Mouse (Mus musculus) limb, embryonic 10.5 days (tissue): ENCODE measurements around the gene Agap2. TPM values are rescaled to one million over a fixed set of nuclear protein-coding genes. Genes with fewer than 3 reads are reported as not detected.
A peak's percentile ranks its signal among the peaks of the same experiment; 100 is the strongest.

Experiments used
- DNase-seq: peaks from one replicate; pipeline ENCODE4 v3.0.0-alpha.2; 2017; ENCODE audit warnings: low spot score
- H3K27ac ChIP-seq: fragments of 300-500 bp; sonication (generic); 2 replicates; pipeline ENCODE4 v1.5.1; 2016; ENCODE audit warnings: mild to moderate bottlenecking
- H3K27me3 ChIP-seq: fragments of 300-500 bp; sonication (generic); 2 replicates; pipeline ENCODE4 v1.6.1; 2016; ENCODE audit warnings: low read depth, mild to moderate bottlenecking; ENCODE audit not compliant: poor library complexity, severe bottlenecking
- H3K36me3 ChIP-seq: fragments of 300-500 bp; sonication (generic); 2 replicates; pipeline ENCODE4 v1.6.1; 2016; ENCODE audit warnings: mild to moderate bottlenecking, moderate library complexity
- H3K4me1 ChIP-seq: fragments of 300-500 bp; sonication (generic); 2 replicates; pipeline ENCODE4 v1.6.1; 2016
- H3K4me3 ChIP-seq: fragments of 300-500 bp; sonication (generic); 2 replicates; pipeline ENCODE4 v1.5.1; 2016; ENCODE audit warnings: mild to moderate bottlenecking, moderate library complexity
- H3K9me3 ChIP-seq: fragments of 300-500 bp; sonication (generic); replicated peaks from 2 replicates; pipeline ENCODE4 v1.6.1; 2016; ENCODE audit warnings: mild to moderate bottlenecking
- WGBS: fragments of 180-500 bp; shearing (Covaris S2); methylation state at CpG from one replicate; pipeline ENCODE4 v1.1.7; 2016; 5-methylcytosine and 5-hydroxymethylcytosine counted together
- polyA plus RNA-seq: library from polyadenylated mRNA; unstranded; fragments of >200 nt; fragmentation: Nextera tagmentation; extraction: Ambion mirVana; gene quantifications from 2 replicates; pipeline ENCODE4 v1.2.1, GENCODE M21; 2016

Agap2 gene
- 0.03 TPM in 1 of 2 replicates, not detected in the other for polyA plus RNA-seq

DNA sequence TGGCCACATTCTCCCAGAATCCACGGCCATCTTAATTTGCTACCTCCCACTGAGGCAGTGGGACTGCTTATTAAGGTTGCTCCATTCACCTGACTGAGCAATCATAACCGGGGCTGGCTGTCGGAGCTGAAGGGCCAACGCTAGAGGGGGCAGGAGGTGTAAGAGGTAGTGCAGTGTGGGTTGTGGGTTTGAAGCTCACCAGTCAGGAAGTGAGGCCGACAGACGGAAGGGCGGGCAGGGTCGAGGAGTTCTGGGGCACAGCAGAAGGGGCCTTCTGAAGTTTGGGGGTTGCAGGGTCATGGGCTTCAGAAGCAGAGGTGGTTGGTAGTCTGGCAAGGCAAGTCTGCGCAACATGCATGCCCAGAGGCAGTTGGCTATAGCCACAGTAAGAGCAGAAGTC is at the start of gene Agap2:
Gene Agap2 (plus strand): TSS at position 205 of the 400 bp plus-strand sequence.
- no peaks in the 10 kb centered on the region for H3K36me3 ChIP-seq
- H3K4me3 ChIP-seq: no peak within 1 kb of the TSS
- no peak within 1 kb of the TSS for H3K27ac ChIP-seq
- WGBS: 62% methylated on average over 9 of the region's 9 CpGs
- no peak for DNase-seq
- peaks cover 54% of the 10 kb centered on the region for H3K27me3 ChIP-seq
- no peaks in the 10 kb centered on the region for H3K9me3 ChIP-seq
- H3K4me1 ChIP-seq: peaks cover 42% of the 10 kb centered on the region

DNA sequence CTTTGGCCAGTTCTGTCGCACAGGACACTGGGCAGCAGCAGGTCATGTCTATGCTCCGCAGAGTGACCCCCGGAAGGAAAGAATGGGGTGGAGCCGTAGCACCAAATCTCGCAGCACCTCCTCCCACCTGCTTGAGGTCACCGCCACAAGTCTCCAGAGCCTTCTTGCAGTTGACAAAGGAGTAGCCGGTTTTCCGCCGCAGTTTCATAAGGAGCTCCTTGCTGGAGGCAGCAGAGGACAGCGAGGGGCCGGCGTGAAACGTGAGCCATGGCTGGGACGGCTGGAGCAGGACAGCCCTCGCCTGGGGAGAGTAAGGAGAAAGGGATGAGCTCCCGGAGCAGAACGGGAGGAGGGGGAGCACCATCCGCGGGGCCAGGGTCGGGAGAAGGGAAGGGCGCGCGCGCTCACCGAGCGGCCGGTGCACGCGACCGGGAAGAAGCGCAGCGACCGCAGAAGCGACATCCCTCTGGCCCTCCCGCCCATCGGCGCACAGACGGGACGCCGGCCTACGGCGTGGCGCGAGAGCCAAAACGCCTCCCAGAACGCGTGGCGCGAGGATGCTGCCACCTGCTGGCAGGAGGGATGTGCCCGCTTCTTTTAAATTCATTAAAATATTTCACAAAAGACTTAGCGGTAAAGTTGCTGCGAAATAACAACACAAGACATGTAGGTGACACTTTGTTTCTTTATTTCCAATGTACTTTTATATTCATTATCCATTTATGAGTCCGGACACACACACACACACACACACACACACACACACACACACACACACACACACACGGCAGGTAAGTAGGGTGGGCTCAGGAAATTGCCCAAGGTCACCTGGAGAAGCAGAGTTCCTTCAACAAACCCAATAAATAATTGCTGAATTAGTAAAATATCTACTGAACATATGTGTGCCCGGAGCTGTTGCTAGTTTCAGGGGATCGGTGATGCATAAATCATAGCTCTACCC is 44.5 kb upstream of the Agap2 start, which contains the start of gene Tsfm:
Gene Tsfm (minus strand): TSS at position 505 of the 961 bp plus-strand sequence.
- WGBS: 5% methylated on average over 56 of the region's 56 CpGs

DNA sequence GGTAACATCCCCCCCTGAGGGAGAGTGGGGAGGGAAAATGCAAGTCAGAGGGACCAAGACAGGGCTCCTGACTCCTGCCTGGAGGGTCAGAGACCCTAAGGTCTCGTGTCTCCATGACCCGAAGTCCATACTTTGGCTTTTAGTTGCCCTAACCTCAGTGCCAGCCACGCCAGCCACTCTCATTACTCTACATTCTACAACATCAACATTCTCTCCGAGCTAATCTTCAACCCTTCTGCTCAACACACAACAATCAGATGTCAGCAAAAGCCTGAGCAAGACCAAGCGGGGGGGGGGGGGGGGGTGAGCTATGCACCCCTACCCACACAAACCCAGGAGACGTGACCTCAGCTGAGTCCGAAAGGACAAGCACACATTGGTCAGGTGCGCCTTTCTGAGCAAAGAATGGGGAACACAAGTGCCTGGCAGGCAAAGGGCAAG is 41.8 kb upstream of the Agap2 start:
- H3K27me3 ChIP-seq: no peaks in the 10 kb centered on the region
- peaks cover 12% of the 10 kb centered on the region for H3K4me1 ChIP-seq
- H3K9me3 ChIP-seq: no peaks in the 10 kb centered on the region
- H3K36me3 ChIP-seq: peaks cover 12% of the 10 kb centered on the region
- WGBS: 82% methylated on average over 8 of the region's 8 CpGs
- no peak for DNase-seq
- no peak overlapping the region for H3K4me3 ChIP-seq
- H3K27ac ChIP-seq: no peak overlapping the region

More for the DNA sequence above, 44.5 kb upstream of the Agap2 start, which contains the start of gene Tsfm:
- H3K9me3 ChIP-seq: no peaks in the 10 kb centered on the region
- peaks cover 12% of the 10 kb centered on the region for H3K4me1 ChIP-seq
- H3K4me3 ChIP-seq: peak within 1 kb of the TSS; percentile 93
- H3K36me3 ChIP-seq: peaks cover 39% of the 10 kb centered on the region
- peak; percentile 94 for DNase-seq
- no peaks in the 10 kb centered on the region for H3K27me3 ChIP-seq
- peak within 1 kb of the TSS; percentile 94 for H3K27ac ChIP-seq

DNA sequence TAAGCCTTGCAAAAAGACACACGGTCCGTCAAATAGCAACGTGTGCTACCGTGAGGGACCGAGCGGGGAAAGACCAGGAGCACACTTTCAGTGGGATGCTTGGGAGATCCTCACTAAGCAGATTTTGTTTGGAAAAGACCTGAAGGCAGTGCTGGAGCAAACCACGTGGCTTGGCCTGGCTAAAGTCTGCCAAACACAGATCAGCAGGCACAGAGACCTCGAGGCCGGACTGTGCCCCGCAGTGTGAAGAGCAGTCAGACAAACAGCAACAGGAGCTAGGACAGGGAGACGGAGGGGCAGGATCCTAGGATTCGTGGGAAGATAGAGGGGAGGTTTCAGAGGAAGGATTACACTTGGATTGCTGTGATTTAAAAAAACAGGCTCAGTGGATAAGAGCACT is 38.8 kb upstream of the Agap2 start:
- no peak overlapping the region for H3K4me3 ChIP-seq
- DNase-seq: no peak
- H3K9me3 ChIP-seq: no peaks in the 10 kb centered on the region
- peaks cover 17% of the 10 kb centered on the region for H3K27me3 ChIP-seq
- H3K36me3 ChIP-seq: no peaks in the 10 kb centered on the region
- 87% methylated on average over 12 of the region's 12 CpGs for WGBS
- H3K27ac ChIP-seq: no peak overlapping the region
- peaks cover 8% of the 10 kb centered on the region for H3K4me1 ChIP-seq

DNA sequence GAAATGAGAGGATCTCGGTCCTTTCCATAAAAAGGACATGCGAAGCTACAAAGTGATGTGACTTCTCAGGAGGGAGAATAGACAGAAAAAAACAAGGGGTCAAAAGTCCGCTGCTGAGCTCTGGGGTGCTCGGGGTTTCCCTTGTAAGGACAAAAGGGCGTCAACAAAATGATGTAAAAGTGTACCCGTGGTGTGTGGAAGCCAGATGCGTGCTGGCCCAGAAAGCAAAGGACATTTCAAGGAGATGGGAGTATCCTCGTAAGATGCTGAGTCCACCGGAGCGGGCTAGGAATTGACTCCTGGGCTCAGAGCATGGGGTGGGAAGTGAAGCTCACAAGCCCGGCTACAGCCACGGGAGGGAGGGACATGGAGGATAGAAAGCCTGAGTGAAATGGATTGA is 37.4 kb upstream of the Agap2 start:
- DNase-seq: no peak
- Histone ChIP-seq H3K27me3 (peaks cover 17% of the 10 kb centered on the region), H3K27ac (no peak overlapping the region), H3K9me3 (no peaks in the 10 kb centered on the region), H3K4me1 (peaks cover 18% of the 10 kb centered on the region), H3K36me3 (no peaks in the 10 kb centered on the region), H3K4me3 (no peak overlapping the region)
- 81% methylated on average over 12 of the region's 12 CpGs for WGBS

DNA sequence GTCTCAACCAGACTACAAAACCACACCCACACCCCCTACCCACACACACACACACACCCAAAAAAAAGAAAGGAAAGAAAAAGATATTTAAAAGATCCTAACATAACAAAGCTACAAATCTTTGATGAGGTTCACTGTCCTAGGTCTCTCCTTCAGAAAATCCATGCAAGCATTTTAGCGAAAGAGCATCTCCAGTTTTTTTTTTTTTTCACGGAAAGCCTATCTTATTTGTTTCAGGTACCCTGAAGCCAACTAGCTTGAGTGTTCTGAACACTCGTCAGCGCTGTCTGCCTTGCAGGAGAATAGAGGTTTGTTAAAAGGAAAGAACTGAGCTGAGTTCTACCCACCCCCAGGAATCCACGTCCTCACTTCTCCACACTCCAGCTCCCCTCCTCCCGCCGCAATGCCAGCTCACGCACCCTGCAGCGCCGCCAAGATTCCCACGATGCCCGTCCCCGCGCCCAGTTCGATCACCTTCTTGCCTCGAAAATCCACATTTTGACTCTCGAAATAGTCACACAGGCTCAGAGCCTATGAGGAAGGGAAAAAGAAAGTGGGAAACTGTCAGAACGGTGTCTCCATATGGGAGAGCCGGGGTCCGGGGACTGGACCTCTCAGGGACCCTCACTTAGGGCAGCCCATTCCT is 34.4 kb upstream of the Agap2 start:
- H3K9me3 ChIP-seq: no peaks in the 10 kb centered on the region
- peaks cover 25% of the 10 kb centered on the region for H3K36me3 ChIP-seq
- peak overlapping the region; percentile 83 for H3K4me3 ChIP-seq
- 2% methylated on average over 20 of the region's 20 CpGs for WGBS
- H3K27me3 ChIP-seq: peaks cover 17% of the 10 kb centered on the region
- peak overlapping the region; percentile 91; the same call in 1 of the 2 replicates for H3K27ac ChIP-seq
- H3K4me1 ChIP-seq: peaks cover 26% of the 10 kb centered on the region
- DNase-seq: peak; percentile 43

DNA sequence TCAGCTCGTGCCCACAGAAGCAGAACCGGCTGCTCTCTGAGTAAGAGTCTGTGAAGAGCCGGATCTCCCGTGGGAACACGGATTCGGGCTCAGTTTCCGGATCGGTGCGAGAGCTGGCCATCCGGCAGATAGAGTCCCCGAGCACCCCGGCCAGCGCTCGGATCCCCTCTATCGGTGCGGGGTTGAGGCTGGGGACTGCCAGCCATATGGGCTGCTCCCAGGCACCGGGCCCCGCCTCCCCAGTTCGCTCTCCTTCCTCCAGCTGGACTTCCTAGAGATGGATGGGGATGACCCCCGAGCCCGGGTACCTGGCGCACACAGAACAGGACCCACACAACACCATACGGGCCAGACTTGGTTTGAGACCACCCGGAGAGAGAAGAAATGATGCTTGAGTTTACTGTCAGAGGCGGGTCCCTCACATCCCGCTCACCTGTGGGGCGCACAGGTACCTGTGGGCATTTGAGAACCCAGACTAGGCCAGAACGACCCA is 33.8 kb upstream of the Agap2 start, which contains the start of the genes Mettl1 and Eef1akmt3:
Gene Mettl1 (plus strand): TSS at position 141 of the 493 bp plus-strand sequence.
Gene Eef1akmt3 (minus strand): TSS at position 240 of the 493 bp plus-strand sequence.
- Histone ChIP-seq H3K27ac (peak within 1 kb of the TSS; percentile 91), H3K27me3 (peaks cover 17% of the 10 kb centered on the region), H3K9me3 (no peaks in the 10 kb centered on the region), H3K4me3 (peak within 1 kb of the TSS; percentile 83), H3K36me3 (peaks cover 31% of the 10 kb centered on the region), H3K4me1 (peaks cover 26% of the 10 kb centered on the region)
- WGBS: 0% methylated on average over 28 of the region's 28 CpGs
- no peak for DNase-seq

DNA sequence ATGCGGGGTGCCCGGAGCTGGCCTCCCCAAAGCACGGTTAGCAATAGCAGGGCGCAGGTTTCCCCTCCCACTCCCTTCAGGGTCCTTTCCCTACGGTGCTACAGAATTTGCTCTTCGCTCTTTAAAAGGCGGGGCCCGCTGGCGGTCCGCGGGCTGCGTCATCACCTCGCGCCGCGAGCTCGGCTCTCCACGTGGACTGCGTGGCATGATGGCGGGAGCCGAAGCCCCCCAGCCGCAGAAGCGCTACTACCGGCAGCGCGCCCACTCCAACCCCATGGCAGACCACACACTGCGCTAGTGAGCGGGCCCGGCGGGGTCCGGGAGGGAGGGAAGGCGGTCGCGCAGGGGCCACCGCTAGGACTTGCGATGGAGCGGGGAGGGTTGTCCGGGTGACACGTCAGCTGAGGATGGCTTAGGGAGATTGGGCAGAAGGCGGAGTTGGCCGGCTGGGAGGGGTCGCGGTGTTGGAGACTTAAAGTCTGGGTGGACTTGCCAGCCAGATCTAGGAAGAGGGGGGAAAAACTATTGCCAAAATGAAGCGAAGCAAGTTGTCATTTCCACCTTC is 33.2 kb upstream of the Agap2 start:
- Histone ChIP-seq H3K27me3 (peaks cover 22% of the 10 kb centered on the region), H3K4me3 (peak overlapping the region; percentile 83), H3K9me3 (no peaks in the 10 kb centered on the region), H3K27ac (peak overlapping the region; percentile 91), H3K36me3 (peaks cover 37% of the 10 kb centered on the region), H3K4me1 (peaks cover 26% of the 10 kb centered on the region)
- peak; percentile 96 for DNase-seq
- under 1% methylated on average over 44 of the region's 44 CpGs for WGBS

DNA sequence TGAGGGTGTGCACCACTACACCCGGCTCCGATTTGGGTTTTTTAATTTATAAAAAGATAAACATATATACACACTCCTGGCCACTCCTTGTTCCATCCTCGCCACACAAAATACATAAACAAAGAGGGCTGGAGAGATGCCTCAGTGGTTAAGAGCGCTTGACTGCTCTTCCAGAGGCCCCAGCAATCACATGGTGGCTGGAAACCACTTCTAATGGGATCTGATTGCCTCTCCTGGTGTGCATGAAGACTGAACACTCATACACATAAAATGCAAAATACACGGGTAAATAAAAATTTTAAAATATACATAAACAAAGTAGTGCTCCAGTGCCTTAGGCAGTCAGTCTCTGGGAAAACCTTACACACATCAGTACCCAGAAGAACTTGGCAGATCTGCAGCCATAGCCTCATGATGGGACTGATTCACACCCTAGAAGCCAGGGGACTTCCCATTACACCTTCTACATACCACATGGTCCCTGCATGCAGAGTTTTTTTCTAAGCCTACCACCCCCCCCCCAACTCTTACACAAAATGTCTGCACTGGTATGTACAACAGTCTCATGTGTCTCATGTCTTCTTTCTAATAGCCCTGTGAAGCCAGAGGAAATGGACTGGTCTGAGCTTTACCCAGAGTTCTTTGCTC is 32.5 kb upstream of the Agap2 start:
- Histone ChIP-seq H3K27ac (peak overlapping the region; percentile 91), H3K4me3 (peak overlapping the region; percentile 83)

DNA sequence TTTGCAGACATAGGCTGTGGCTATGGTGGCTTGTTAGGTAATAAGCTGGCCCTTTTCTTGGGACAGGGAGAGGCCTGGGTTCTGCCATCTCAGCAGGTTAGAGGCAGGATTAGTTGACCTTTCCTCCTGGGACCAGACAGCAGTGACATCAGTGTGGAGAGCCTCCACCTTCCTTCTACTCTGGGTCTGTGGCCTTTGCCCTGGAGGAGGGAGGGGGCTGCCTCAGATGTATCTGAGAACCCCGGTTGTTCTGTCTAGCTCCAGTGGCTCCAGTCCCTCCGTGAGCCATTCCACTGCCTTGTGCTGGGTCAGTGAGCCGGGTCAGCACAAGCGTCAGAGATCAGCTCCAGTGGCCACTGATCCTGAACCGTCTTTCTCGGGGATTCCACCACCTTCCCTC is 31.9 kb upstream of the Agap2 start:
- Histone ChIP-seq H3K36me3 (peaks cover 40% of the 10 kb centered on the region), H3K4me1 (peaks cover 26% of the 10 kb centered on the region), H3K9me3 (no peaks in the 10 kb centered on the region), H3K27ac (no peak overlapping the region), H3K27me3 (peaks cover 36% of the 10 kb centered on the region), H3K4me3 (peak overlapping the region; percentile 83; the same call in 1 of the 2 replicates)
- DNase-seq: no peak
- 90% methylated on average over 6 of the region's 6 CpGs for WGBS

More for the DNA sequence above, 32.5 kb upstream of the Agap2 start:
- Histone ChIP-seq H3K27me3 (peaks cover 30% of the 10 kb centered on the region), H3K4me1 (peaks cover 26% of the 10 kb centered on the region), H3K9me3 (no peaks in the 10 kb centered on the region), H3K36me3 (peaks cover 40% of the 10 kb centered on the region)
- no peak for DNase-seq
- 24% methylated on average over 5 of the region's 5 CpGs for WGBS

DNA sequence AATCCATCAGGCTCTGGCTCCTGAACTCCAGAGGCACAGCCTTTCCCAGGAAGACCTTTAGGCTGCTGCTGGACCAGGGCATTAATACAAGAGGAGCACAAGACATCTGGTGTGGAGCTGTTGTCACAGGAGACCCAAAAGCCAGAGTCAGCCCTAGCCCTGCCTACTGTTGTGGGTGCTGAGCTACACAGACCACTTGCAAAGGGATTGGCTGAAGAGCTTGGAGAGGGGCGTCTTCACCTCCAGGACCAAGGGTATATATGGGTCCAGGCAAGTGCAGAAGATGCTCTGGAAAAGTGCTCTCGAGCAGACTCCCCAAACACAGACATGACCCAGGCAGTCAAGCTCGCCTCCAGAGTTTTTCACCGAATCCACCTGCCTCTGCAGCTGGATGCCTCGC is 27.1 kb upstream of the Agap2 start, which contains the start of gene Cyp27b1:
Gene Cyp27b1 (plus strand): TSS at position 297 of the 400 bp plus-strand sequence.
- H3K27me3 ChIP-seq: peaks cover 64% of the 10 kb centered on the region
- peaks cover 39% of the 10 kb centered on the region for H3K36me3 ChIP-seq
- H3K4me1 ChIP-seq: peaks cover 33% of the 10 kb centered on the region
- no peak for DNase-seq
- H3K9me3 ChIP-seq: no peaks in the 10 kb centered on the region
- H3K4me3 ChIP-seq: peak within 1 kb of the TSS; percentile 14; the same call in 1 of the 2 replicates
- 31% methylated on average over 5 of the region's 5 CpGs for WGBS
- H3K27ac ChIP-seq: no peak within 1 kb of the TSS
